Mouse (Mus musculus) C2C12 (cell line): ENCODE data around the gene Ptpn5.

Experiments
- CTCF ChIP-seq: IDR thresholded peaks from one replicate; pipeline ENCODE4 v1.5.1; 2011; ENCODE audit not compliant: control insufficient read depth, insufficient read depth, insufficient read length
- USF1 ChIP-seq: IDR thresholded peaks from one replicate; pipeline ENCODE4 v1.6.1; 2011; ENCODE audit warnings: low read depth, mild to moderate bottlenecking, control low read depth, moderate library complexity

GRCm38 (mm10) chr7:47111121-47111520 is 22.4 kb downstream of the Ptpn5 start:
- TF ChIP-seq CTCF, result no peak
- no peak for TF ChIP-seq USF1
